Mouse (Mus musculus): ENCODE data around the gene Ehhadh.
A peak's percentile ranks its signal among the peaks of the same experiment; 100 is the strongest.
"Not testable (repeated sequence)": the region's sequence is repeated elsewhere in the genome, so short reads cannot be mapped to it uniquely, and the experiment has no call there.

Ehhadh gene

GRCm38 (mm10) chr16:21787516-21788353 lies at the start of gene Ehhadh:
TSS of gene Ehhadh (minus strand) at chr16:21787807.
- no peak for DNase-seq (ENCODE audit: low spot score)

- DNase-seq (ENCODE audit: low spot score): no peak
Measured at GRCm38 (mm10) chr16:21836311-21837072, 48.9 kb upstream of the Ehhadh start.

- no peak for DNase-seq (ENCODE audit: low spot score)
Measured at GRCm38 (mm10) chr16:21835584-21835931, 48.0 kb upstream of the Ehhadh start.

- no peak for DNase-seq (ENCODE audit: low spot score)
Measured at GRCm38 (mm10) chr16:21834866-21835583, 47.4 kb upstream of the Ehhadh start.

- no peak for DNase-seq (ENCODE audit: low spot score)
Measured at GRCm38 (mm10) chr16:21833970-21834369, 46.4 kb upstream of the Ehhadh start.

- no peak for DNase-seq (ENCODE audit: low spot score)
Measured at GRCm38 (mm10) chr16:21833469-21833868, 45.9 kb upstream of the Ehhadh start.

GRCm38 (mm10) chr16:21831764-21832163 lies 44.2 kb upstream of the Ehhadh start:
- no peak for DNase-seq (ENCODE audit: low spot score)

GRCm38 (mm10) chr16:21830784-21831183 lies 43.2 kb upstream of the Ehhadh start:
- DNase-seq (ENCODE audit: low spot score): no peak

GRCm38 (mm10) chr16:21829711-21830110 lies 42.1 kb upstream of the Ehhadh start:
- no peak for DNase-seq (ENCODE audit: low spot score)

GRCm38 (mm10) chr16:21827581-21827980 lies 40.0 kb upstream of the Ehhadh start:
- no peak for DNase-seq (ENCODE audit: low spot score)

GRCm38 (mm10) chr16:21827153-21827552 lies 39.5 kb upstream of the Ehhadh start:
- no peak for DNase-seq (ENCODE audit: low spot score)

GRCm38 (mm10) chr16:21825612-21826031 lies 38.0 kb upstream of the Ehhadh start:
- DNase-seq (ENCODE audit: low spot score): no peak

GRCm38 (mm10) chr16:21818629-21819028 lies 31.0 kb upstream of the Ehhadh start:
- no peak for DNase-seq (ENCODE audit: low spot score)

- DNase-seq (ENCODE audit: low spot score): no peak
Measured at GRCm38 (mm10) chr16:21818132-21818531, 30.5 kb upstream of the Ehhadh start.

GRCm38 (mm10) chr16:21815669-21816010 lies 28.0 kb upstream of the Ehhadh start:
- no peak for DNase-seq (ENCODE audit: low spot score)

GRCm38 (mm10) chr16:21814861-21815668 lies 27.5 kb upstream of the Ehhadh start:
- peak; percentile 43 for DNase-seq (ENCODE audit: low spot score)

- no peak for DNase-seq (ENCODE audit: low spot score)
Measured at GRCm38 (mm10) chr16:21813164-21813834, 25.7 kb upstream of the Ehhadh start.

GRCm38 (mm10) chr16:21807786-21808185 lies 20.2 kb upstream of the Ehhadh start:
- not testable (repeated sequence) for DNase-seq (ENCODE audit: low spot score)

GRCm38 (mm10) chr16:21806892-21807291 lies 19.3 kb upstream of the Ehhadh start:
- DNase-seq (ENCODE audit: low spot score): no peak

GRCm38 (mm10) chr16:21804258-21804657 lies 16.7 kb upstream of the Ehhadh start:
- no peak for DNase-seq (ENCODE audit: low spot score)

GRCm38 (mm10) chr16:21795071-21795470 lies 7.5 kb upstream of the Ehhadh start:
- DNase-seq (ENCODE audit: low spot score): no peak

Measured in layer of hippocampus, adult 9-10 months (tissue).